Mouse (Mus musculus) brain, embryonic 14.5 days (tissue): Measurements from ENCODE around the gene Zfp654. TPM values are rescaled to one million over a fixed set of nuclear protein-coding genes. Genes with fewer than 3 reads are reported as not detected.

Source experiments
- DNase-seq: peaks from one replicate; pipeline ENCODE4 v3.0.0-alpha.2; 2011; ENCODE audit warnings: low read depth
- CTCF ChIP-seq: fragments of 200-500 bp; IDR thresholded peaks from 2 replicates; pipeline ENCODE4 v1.5.1; 2012; ENCODE audit warnings: inconsistent platforms, mild to moderate bottlenecking, moderate library complexity, borderline replicate concordance; ENCODE audit not compliant: insufficient read depth, insufficient read length; ENCODE audit errors: extremely low read depth
- POLR2A ChIP-seq: fragments of 200-500 bp; IDR thresholded peaks from 2 replicates; pipeline ENCODE4 v1.6.1; 2012; ENCODE audit warnings: mild to moderate bottlenecking, inconsistent platforms, borderline replicate concordance; ENCODE audit not compliant: poor library complexity, insufficient read depth, insufficient read length, severe bottlenecking; ENCODE audit errors: extremely low read depth
- polyA plus RNA-seq: library from polyadenylated mRNA; depleted of rRNA; stranded (reverse); fragments of >200 nt; gene quantifications from 2 replicates; pipeline ENCODE4 v1.2.3, GENCODE M21; 2012; rRNA removed

Gene Zfp654
- polyA plus RNA-seq, 1 experiment: 8.1 TPM

GRCm38 (mm10) chr16:64757666-64758400 lies 93.6 kb downstream of the Zfp654 start:
- TF ChIP-seq POLR2A (no peak), CTCF (no peak)
- DNase-seq: no peak

- DNase-seq: no peak
- no peak for TF ChIP-seq POLR2A
- no peak for TF ChIP-seq CTCF
Measured at GRCm38 (mm10) chr16:64756321-64756720, 95.1 kb downstream of the Zfp654 start.

- TF ChIP-seq CTCF: peak; percentile 65; the same call in 1 of the 2 replicates
- TF ChIP-seq POLR2A: no peak
- DNase-seq: peak; percentile 85
Measured at GRCm38 (mm10) chr16:64754743-64755139, 96.7 kb downstream of the Zfp654 start.

- DNase-seq: no peak
- TF ChIP-seq CTCF: no peak
- TF ChIP-seq POLR2A: no peak
Measured at GRCm38 (mm10) chr16:64753990-64754742, 97.3 kb downstream of the Zfp654 start.

- peak; percentile 92 for DNase-seq
- TF ChIP-seq POLR2A (no peak), CTCF (peak; percentile 97)
Measured at GRCm38 (mm10) chr16:64748237-64748636, 103.2 kb downstream of the Zfp654 start.

- TF ChIP-seq CTCF: no peak
- no peak for TF ChIP-seq POLR2A
- no peak for DNase-seq
Measured at GRCm38 (mm10) chr16:64745089-64745488, 106.4 kb downstream of the Zfp654 start.

- TF ChIP-seq POLR2A: no peak
- no peak for TF ChIP-seq CTCF
- DNase-seq: no peak
Measured at GRCm38 (mm10) chr16:64737289-64737688, 114.2 kb downstream of the Zfp654 start.

Other genes with a start within 250 kb of the Zfp654 start
- gene Csnka2ip, start 249.2 kb downstream of the Zfp654 start, polyA plus RNA-seq: 0.03 and 0.06 TPM in 2 replicates
- gene 4930453N24Rik, start 80.5 kb downstream of the Zfp654 start, polyA plus RNA-seq: 13.4 and 15.1 TPM in 2 replicates
- gene Cggbp1, start 344 bp upstream of the Zfp654 start, polyA plus RNA-seq: 42.1 and 59.2 TPM in 2 replicates